Mouse (Mus musculus) ES-E14 (cell line): ENCODE results near the gene Zbtb7b.

Experiments
- CHD2 ChIP-seq: IDR thresholded peaks from 2 replicates; pipeline ENCODE4 v1.6.1; 2014; ENCODE audit warnings: mild to moderate bottlenecking, low read depth, low read length, inconsistent platforms
- HCFC1 ChIP-seq: IDR thresholded peaks from 2 replicates; pipeline ENCODE4 v1.6.1; 2012; ENCODE audit warnings: low read length, inconsistent platforms, borderline replicate concordance; ENCODE audit not compliant: insufficient read depth
- MAFK ChIP-seq: IDR thresholded peaks from 2 replicates; pipeline ENCODE4 v1.6.1; 2014; ENCODE audit warnings: mild to moderate bottlenecking, low read depth, low read length, inconsistent platforms; ENCODE audit not compliant: insufficient read depth
- ZC3H11A ChIP-seq: IDR thresholded peaks from 2 replicates; pipeline ENCODE4 v1.6.1; 2012; ENCODE audit warnings: low read depth, mild to moderate bottlenecking, inconsistent platforms, low read length, borderline replicate concordance
- ZNF384 ChIP-seq: IDR thresholded peaks from 2 replicates; pipeline ENCODE4 v1.6.1; 2012; ENCODE audit warnings: low read depth, low read length, inconsistent platforms

- TF ChIP-seq HCFC1 = no peak
- TF ChIP-seq ZNF384 = no peak
- no peak for TF ChIP-seq MAFK
- no peak for TF ChIP-seq ZC3H11A
- no peak for TF ChIP-seq CHD2
Observed at GRCm38 (mm10) chr3:89339416-89339815, 55.2 kb downstream of the Zbtb7b start.
